Mouse (Mus musculus) neural tube, embryonic 15.5 days (tissue): ENCODE results near the gene C9orf72. TPM values are rescaled to one million over a fixed set of nuclear protein-coding genes. Genes with fewer than 3 reads are reported as not detected.
"Not testable (repeated sequence)": the region's sequence is repeated elsewhere in the genome, so short reads cannot be mapped to it uniquely, and the experiment has no call there.

Source experiments
- ATAC-seq: fragments of 200-750 bp; cut with Nextera tagmentation; 2 replicates; pipeline ENCODE4 v1.8.0; 2017; ENCODE audit warnings: mild to moderate bottlenecking, moderate TSS enrichment, moderate library complexity; ENCODE audit not compliant: low FRiP score
- H3K27ac ChIP-seq: fragments of 300-500 bp; sonication (generic); replicated peaks from 2 replicates; pipeline ENCODE4 v1.5.1; 2015; ENCODE audit warnings: mild to moderate bottlenecking, inconsistent platforms
- H3K27me3 ChIP-seq: fragments of 300-500 bp; sonication (generic); replicated peaks from 2 replicates; pipeline ENCODE4 v1.6.1; 2015; ENCODE audit warnings: inconsistent platforms
- H3K36me3 ChIP-seq: fragments of 300-500 bp; sonication (generic); 2 replicates; pipeline ENCODE4 v1.6.1; 2015; ENCODE audit warnings: inconsistent platforms
- H3K4me1 ChIP-seq: fragments of 300-500 bp; sonication (generic); 2 replicates; pipeline ENCODE4 v1.6.1; 2015; ENCODE audit warnings: inconsistent platforms
- H3K4me2 ChIP-seq: fragments of 300-500 bp; sonication (generic); 2 replicates; pipeline ENCODE4 v1.6.1; 2015; ENCODE audit warnings: inconsistent platforms, mild to moderate bottlenecking, moderate library complexity
- H3K4me3 ChIP-seq: fragments of 300-500 bp; sonication (generic); replicated peaks from 2 replicates; pipeline ENCODE4 v1.5.1; 2015; ENCODE audit warnings: mild to moderate bottlenecking, inconsistent platforms
- H3K9ac ChIP-seq: fragments of 300-500 bp; sonication (generic); replicated peaks from 2 replicates; pipeline ENCODE4 v1.6.1; 2015; ENCODE audit warnings: mild to moderate bottlenecking, inconsistent platforms
- H3K9me3 ChIP-seq: fragments of 300-500 bp; sonication (generic); replicated peaks from 2 replicates; pipeline ENCODE4 v1.6.1; 2016; ENCODE audit warnings: inconsistent platforms
- WGBS: fragments of 180-500 bp; shearing (Covaris S2); methylation state at CpG from one replicate; pipeline ENCODE4 v1.1.7; 2015; ENCODE audit warnings: mixed read lengths; 5-methylcytosine and 5-hydroxymethylcytosine counted together
- polyA plus RNA-seq: library from polyadenylated mRNA; unstranded; fragments of >200 nt; fragmentation: Nextera tagmentation; extraction: Ambion mirVana; gene quantifications from 2 replicates; pipeline ENCODE4 v1.2.1, GENCODE M21; 2015

Gene C9orf72
- 37.4 and 44.5 TPM in 2 replicates for polyA plus RNA-seq

DNA sequence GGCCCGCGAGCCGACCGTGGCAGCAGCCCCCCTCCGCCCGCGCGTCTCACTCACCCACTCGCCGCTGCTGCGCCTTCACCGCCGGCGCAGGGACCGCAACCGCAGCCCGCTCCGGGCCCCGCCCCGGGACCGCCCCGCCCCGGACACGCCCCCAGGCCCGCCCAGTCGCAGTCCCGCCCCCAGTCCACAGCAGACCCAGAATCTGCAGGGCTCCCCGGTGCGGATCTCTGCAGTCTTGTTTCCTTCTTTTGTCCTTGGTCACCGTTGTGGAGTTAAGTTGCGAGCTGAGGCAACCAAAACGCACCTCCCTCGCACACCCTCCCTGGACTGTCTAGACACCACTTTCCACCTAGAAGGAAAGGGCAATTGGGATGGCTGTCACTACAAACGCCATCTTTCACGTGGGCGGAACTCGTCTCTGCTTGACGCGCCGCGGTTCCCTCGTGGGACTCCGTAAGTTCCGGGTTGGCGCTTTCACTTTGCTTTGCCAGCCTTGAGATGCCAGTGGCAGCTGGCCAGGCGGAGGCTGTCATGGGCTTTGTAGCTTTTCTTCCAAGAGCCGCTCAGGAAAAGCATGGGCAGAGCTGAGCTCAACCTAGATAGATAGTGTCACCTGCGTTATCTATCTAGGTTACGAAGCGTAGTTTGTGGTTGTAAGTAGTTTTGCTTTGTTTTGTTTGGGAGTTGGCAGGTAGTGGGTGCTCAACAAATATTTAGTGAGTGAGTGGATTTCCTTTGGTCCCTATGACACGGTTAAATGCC is at the start of gene C9orf72:
Gene C9orf72, minus strand, starts transcription at position 442 of the 762 bp plus-strand sequence.
- Histone ChIP-seq H3K27me3 (no peaks in the 10 kb centered on the region), H3K9ac (peak within 1 kb of the TSS; percentile 80), H3K4me3 (peak within 1 kb of the TSS; percentile 86), H3K36me3 (no peaks in the 10 kb centered on the region), H3K4me1 (peaks cover 12% of the 10 kb centered on the region), H3K9me3 (no peaks in the 10 kb centered on the region), H3K4me2 (peak within 1 kb of the TSS; percentile 80), H3K27ac (peak within 1 kb of the TSS; percentile 94)
- peak; percentile 98 for ATAC-seq
- WGBS, result under 1% methylated on average over 51 of the region's 51 CpGs

DNA sequence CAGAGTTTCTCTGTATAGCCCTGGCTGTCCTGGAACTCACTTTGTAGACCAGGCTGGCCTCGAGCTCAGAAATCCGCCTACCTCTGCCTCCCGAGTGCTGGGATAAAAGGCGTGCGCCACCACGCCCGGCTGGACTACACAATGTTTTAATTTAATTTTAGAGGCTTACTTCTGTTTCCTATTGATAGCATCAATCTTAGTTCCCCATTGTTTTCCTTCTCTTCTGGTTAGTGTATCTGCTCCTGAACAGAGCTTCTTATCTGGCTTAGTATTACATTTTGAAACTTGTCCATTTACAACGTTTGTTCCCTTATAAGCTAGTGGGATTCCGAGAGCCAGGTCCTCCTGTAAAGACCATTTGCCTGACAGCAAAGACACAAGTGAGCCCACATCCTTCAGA is 33.0 kb upstream of the C9orf72 start:
- no peaks in the 10 kb centered on the region for H3K4me1 ChIP-seq
- no peak overlapping the region for H3K27ac ChIP-seq
- no peaks in the 10 kb centered on the region for H3K9me3 ChIP-seq
- no peaks in the 10 kb centered on the region for H3K27me3 ChIP-seq
- WGBS, result 75% methylated on average over 9 of the region's 9 CpGs
- no peaks in the 10 kb centered on the region for H3K36me3 ChIP-seq
- ATAC-seq, result no peak
- H3K4me3 ChIP-seq, result no peak overlapping the region
- no peak overlapping the region for H3K9ac ChIP-seq
- no peak overlapping the region for H3K4me2 ChIP-seq

DNA sequence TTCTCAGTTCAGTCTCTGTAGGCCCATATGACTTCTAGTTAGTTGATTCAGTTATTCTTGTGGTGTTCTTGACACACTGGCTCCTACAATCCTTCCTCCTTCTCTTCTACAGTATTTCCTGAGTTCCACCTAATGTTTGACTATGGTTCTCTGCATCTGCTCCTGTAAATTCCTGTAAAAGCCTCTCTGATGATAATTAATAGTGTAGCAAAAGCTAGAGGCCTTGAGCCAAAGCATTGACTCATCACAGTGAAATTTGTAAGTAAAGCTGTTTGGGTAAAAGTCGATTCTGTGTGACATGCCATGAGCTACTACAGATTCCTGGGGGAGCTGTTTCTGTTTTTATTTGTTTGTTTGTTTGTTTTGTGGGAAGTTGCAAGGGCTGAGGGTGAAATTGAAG is 18.0 kb upstream of the C9orf72 start:
- H3K4me1 ChIP-seq, result no peaks in the 10 kb centered on the region
- no peak overlapping the region for H3K4me2 ChIP-seq
- H3K9me3 ChIP-seq, result no peaks in the 10 kb centered on the region
- no peaks in the 10 kb centered on the region for H3K36me3 ChIP-seq
- 72% methylated on average over 1 of the region's 1 CpGs for WGBS
- H3K9ac ChIP-seq, result no peak overlapping the region
- ATAC-seq, result no peak
- H3K27ac ChIP-seq, result no peak overlapping the region
- H3K27me3 ChIP-seq, result no peaks in the 10 kb centered on the region
- no peak overlapping the region for H3K4me3 ChIP-seq

DNA sequence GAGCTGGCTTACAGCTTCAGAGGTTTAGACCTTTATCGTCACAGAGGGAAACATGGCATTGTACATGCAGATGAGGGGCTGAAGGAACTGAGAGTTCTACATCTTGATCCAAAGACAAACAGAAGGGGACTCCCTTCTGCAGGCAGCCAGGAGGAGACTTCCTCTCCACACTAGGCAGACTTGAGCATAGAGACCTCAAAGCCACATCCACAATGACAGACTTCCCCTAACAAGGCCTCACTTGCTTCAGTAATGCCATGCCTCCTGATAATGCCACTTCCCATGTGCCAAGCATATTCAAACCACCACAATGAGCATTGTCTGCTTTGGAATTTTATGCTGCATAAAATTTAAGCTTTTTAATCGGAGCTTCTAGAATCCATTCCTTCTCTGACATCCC is 15.8 kb upstream of the C9orf72 start:
- H3K9me3 ChIP-seq, result no peaks in the 10 kb centered on the region
- no peak overlapping the region for H3K4me2 ChIP-seq
- H3K36me3 ChIP-seq, result no peaks in the 10 kb centered on the region
- no peak for ATAC-seq
- H3K4me3 ChIP-seq, result no peak overlapping the region
- H3K27me3 ChIP-seq, result no peaks in the 10 kb centered on the region
- no peak overlapping the region for H3K27ac ChIP-seq
- no peak overlapping the region for H3K9ac ChIP-seq
- WGBS, result 87% methylated on average over 2 of the region's 2 CpGs
- H3K4me1 ChIP-seq, result no peaks in the 10 kb centered on the region

DNA sequence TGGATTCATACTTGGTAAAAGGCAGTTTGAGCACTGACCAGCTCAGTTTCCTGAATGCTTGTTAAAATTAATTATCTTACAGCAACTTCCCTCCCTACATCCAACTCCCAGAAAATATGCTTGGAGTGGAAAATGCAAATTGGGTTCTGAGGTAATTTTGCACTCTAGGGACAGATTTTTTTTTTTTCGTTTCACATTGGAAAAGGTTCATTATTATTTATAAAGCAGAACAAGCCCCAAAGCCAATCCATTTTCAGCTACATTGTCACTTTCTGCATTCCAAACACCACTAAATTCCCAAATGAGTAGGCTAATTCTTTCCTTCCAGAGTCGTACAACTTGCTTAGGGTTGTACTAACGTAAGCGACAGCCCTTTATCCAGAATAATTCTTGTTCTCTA is 12.7 kb upstream of the C9orf72 start:
- Histone ChIP-seq H3K9ac (no peak overlapping the region), H3K4me1 (no peaks in the 10 kb centered on the region), H3K9me3 (no peaks in the 10 kb centered on the region), H3K4me2 (no peak overlapping the region), H3K27me3 (no peaks in the 10 kb centered on the region), H3K27ac (no peak overlapping the region), H3K36me3 (no peaks in the 10 kb centered on the region), H3K4me3 (no peak overlapping the region)
- ATAC-seq, result no peak
- WGBS, result 48% methylated on average over 4 of the region's 4 CpGs

DNA sequence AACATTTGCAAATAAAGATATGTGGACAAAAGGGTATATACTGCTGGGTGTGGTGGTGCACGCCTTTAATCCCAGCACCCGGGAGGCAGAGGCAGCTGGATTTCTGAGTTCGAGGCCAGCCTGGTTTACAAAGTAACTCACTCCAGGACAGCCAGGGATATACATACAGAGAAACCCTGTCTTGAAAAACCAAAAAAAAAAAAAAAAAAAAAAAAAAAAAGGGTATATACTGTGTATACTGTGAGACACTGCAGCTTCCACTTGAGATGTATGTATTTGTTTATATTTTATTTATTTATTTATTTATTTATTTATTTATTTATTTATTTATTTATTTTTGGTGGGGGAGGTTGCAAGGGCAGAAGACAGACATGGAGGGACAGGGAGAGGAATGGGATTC is 12.3 kb upstream of the C9orf72 start:
- H3K4me1 ChIP-seq, result not testable (repeated sequence)
- 88% methylated on average over 3 of the region's 3 CpGs for WGBS

DNA sequence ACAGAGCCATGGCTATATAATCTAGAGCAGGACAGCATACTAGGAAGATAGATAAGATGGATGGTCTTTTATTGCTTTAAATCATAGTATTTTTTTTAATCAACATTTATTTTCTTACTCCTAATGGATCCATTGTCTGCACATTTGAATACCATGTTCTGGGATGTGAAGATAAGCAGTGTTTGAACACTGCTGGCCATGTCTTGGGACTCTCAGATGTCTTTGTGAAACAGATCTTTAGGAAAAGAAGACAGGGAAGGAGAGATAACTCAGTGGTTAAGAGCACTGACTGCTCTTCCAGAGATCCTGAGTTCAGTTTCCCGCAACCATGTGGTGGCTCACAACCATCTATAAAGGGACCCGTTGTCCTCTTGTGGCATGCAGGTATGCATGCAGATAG is 10.3 kb upstream of the C9orf72 start:
- 98% methylated on average over 2 of the region's 2 CpGs for WGBS
- Histone ChIP-seq H3K4me1 (no peaks in the 10 kb centered on the region), H3K36me3 (no peaks in the 10 kb centered on the region), H3K4me2 (no peak overlapping the region), H3K4me3 (no peak overlapping the region), H3K9me3 (no peaks in the 10 kb centered on the region), H3K27me3 (no peaks in the 10 kb centered on the region), H3K9ac (no peak overlapping the region), H3K27ac (no peak overlapping the region)
- no peak for ATAC-seq

More for the DNA sequence above, 12.3 kb upstream of the C9orf72 start:
- not testable (repeated sequence) for H3K27ac ChIP-seq, H3K36me3 ChIP-seq, H3K9ac ChIP-seq, H3K4me2 ChIP-seq, ATAC-seq, H3K27me3 ChIP-seq, H3K9me3 ChIP-seq, H3K4me3 ChIP-seq

DNA sequence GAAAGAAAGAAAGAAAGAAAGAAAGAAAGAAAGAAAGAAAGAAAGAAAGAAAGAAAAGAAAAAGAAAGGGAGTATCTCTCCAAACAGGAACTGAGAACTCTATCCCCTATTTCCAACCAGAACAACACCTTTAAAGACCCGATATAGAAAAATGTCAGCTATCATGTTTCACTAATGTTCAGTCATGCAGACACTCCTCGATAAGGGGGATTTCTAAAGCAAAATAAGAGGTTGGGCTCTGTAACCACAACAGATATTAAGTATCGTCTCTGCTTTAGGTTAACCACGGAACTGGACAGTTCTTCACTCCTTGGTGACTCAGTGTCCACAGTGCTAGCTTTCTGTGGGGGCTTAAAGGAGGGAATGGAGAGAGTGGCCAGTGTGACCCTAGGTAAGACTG is 2.3 kb upstream of the C9orf72 start:
- H3K27me3 ChIP-seq, result no peaks in the 10 kb centered on the region
- no peak overlapping the region for H3K4me3 ChIP-seq
- WGBS, result 88% methylated on average over 4 of the region's 4 CpGs
- H3K4me1 ChIP-seq, result peaks cover 12% of the 10 kb centered on the region
- no peak overlapping the region for H3K27ac ChIP-seq
- no peak overlapping the region for H3K4me2 ChIP-seq
- H3K9me3 ChIP-seq, result no peaks in the 10 kb centered on the region
- no peaks in the 10 kb centered on the region for H3K36me3 ChIP-seq
- H3K9ac ChIP-seq, result no peak overlapping the region
- no peak for ATAC-seq

DNA sequence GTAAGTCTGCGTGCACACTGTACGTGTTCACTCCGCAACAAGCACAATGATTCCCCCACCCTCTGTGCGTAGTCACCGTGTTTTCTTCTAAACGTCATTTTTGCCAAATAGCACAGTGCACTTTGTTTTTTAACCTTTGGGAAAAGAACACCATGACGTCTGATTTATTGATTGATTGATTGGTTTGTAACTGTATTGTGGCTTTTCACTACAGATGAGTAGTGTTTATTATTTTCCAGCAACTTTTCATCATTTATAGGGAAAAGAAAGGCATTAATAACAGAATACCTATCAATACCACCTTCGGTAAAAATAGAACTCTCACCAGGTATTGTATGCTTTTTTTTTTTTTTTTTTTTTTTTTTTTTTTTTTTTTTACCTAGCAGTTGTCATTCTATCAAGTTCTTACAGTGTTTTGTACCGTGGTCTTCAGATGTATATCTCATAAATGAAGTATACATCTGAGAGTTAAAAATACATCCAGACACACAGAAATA is 569 bp upstream of the C9orf72 start:
- 16% methylated on average over 9 of the region's 9 CpGs for WGBS
- Histone ChIP-seq H3K4me1 (peaks cover 12% of the 10 kb centered on the region), H3K27ac (peak overlapping the region; percentile 94), H3K4me2 (peak overlapping the region; percentile 80), H3K27me3 (no peaks in the 10 kb centered on the region), H3K36me3 (no peaks in the 10 kb centered on the region), H3K9ac (peak overlapping the region; percentile 80), H3K9me3 (no peaks in the 10 kb centered on the region), H3K4me3 (peak overlapping the region; percentile 86)
- peak; percentile 66 for ATAC-seq

DNA sequence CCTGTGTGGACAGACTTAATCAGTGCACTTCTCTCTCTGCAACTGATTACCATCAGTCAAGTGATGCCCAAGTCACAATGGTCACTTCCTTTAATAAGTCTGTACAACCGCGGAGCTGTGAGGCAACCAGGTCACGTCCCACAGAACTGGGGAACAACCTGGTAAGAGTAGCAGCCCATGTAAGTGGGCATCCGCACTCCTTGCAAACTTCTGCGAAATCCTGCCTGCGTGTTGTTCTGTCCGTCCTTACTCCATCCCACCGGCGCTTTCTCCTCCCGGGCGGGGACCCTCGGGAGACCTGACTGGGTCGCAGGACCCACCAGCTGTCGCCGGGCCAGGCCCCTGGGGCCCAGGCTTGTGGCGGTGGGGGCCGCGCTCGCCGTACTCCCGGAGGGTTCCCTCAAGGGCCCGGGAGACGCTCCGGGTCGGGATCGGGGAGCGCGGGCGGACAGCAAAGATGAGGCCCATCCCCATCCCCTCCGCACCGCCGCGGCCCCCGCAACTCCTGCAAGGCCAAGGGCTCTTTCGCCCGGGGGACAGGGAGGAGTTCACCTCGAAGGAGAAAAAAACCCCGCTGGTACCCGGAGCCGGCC is 738 bp downstream of the C9orf72 start:
- H3K36me3 ChIP-seq, result no peaks in the 10 kb centered on the region
- peak overlapping the region; percentile 86 for H3K4me3 ChIP-seq
- H3K9ac ChIP-seq, result peak overlapping the region; percentile 80
- no peaks in the 10 kb centered on the region for H3K9me3 ChIP-seq
- H3K4me2 ChIP-seq, result peak overlapping the region; percentile 80
- H3K4me1 ChIP-seq, result peaks cover 12% of the 10 kb centered on the region
- no peaks in the 10 kb centered on the region for H3K27me3 ChIP-seq
- peak; percentile 73 for ATAC-seq
- H3K27ac ChIP-seq, result peak overlapping the region; percentile 94
- under 1% methylated on average over 40 of the region's 40 CpGs for WGBS

DNA sequence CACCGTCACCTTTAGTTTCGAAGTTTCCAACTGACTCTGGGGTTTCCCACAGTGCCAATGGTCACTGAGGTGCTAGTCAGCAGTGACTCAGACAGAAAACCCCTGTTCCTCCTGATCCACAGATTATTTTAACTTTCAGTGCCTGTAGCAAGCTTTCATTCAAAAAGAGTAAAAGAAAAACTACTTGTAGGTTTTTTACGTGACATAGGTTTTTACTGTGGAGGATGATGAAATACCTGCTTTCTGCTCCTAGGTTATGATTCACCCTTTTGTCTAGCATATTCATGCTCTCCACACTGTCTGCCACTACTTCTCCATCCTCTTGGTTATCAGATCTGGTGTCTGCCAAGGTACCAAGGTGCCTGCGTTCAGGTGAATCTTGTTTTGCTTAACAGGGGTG is 1.9 kb downstream of the C9orf72 start:
- ATAC-seq, result no peak
- H3K4me3 ChIP-seq, result no peak overlapping the region
- H3K27ac ChIP-seq, result no peak overlapping the region
- peak overlapping the region; percentile 80 for H3K4me2 ChIP-seq
- H3K4me1 ChIP-seq, result peaks cover 12% of the 10 kb centered on the region
- H3K9ac ChIP-seq, result no peak overlapping the region
- no peaks in the 10 kb centered on the region for H3K9me3 ChIP-seq
- H3K27me3 ChIP-seq, result no peaks in the 10 kb centered on the region
- 95% methylated on average over 4 of the region's 4 CpGs for WGBS
- no peaks in the 10 kb centered on the region for H3K36me3 ChIP-seq

DNA sequence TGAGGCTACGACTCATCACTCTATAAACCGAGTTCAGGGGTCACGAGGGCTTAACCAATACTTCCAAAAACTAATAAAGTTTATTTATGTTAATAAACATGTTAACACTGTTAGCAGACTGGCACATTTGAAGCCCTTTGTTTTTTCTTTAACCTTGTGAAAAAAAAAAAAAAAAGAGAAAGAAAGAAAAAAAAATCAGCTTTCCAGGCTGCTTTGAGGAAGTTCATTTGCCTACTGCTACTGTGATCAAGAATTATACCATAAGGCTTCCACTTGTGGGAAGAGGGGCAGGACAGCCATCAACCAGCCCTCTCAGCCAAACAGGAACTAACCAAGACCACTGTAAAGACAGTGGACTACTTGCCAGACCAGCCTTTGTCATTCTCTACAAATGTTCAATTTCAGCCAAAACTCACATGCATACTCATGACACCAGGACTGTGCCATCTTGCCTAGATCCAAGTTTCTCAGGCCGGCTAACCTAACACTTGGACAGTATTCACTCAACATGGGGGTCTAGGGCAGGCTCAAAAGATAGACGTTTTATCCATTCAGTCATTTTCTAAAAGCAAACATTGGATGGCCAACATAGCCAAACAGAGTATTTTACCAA is 2.5 kb downstream of the C9orf72 start:
- Histone ChIP-seq H3K9me3 (no peaks in the 10 kb centered on the region), H3K9ac (no peak overlapping the region), H3K4me3 (no peak overlapping the region), H3K27me3 (no peaks in the 10 kb centered on the region), H3K36me3 (no peaks in the 10 kb centered on the region), H3K4me1 (peaks cover 12% of the 10 kb centered on the region), H3K27ac (no peak overlapping the region), H3K4me2 (no peak overlapping the region)
- 87% methylated on average over 5 of the region's 5 CpGs for WGBS
- ATAC-seq, result no peak
